Mouse (Mus musculus) CH12.LX (cell line): ENCODE measurements around the gene Mybl2. TPM values are rescaled to one million over a fixed set of nuclear protein-coding genes. Genes with fewer than 3 reads are reported as not detected.

Experiments used
- DNase-seq: peaks from one replicate; pipeline ENCODE4 v3.0.0-alpha.2; 2013; ENCODE audit errors: extremely low read depth
- H3K27ac ChIP-seq: 2 replicates; pipeline ENCODE4 v1.5.1; 2012; ENCODE audit warnings: low read depth, mild to moderate bottlenecking, control low read depth, moderate library complexity; ENCODE audit not compliant: insufficient read depth
- H3K27me3 ChIP-seq: replicated peaks from 2 replicates; pipeline ENCODE3; 2012; ENCODE audit warnings: inconsistent platforms
- H3K36me3 ChIP-seq, 2 experiments: replicated peaks in 1 of 2; 2 replicates each; pipeline versions ENCODE3 to v1.6.1; 2012; ENCODE audit warnings: inconsistent platforms in 1 of 2, low read length in 1 of 2, mild to moderate bottlenecking in 1 of 2, mixed read lengths in 1 of 2, moderate library complexity in 1 of 2; ENCODE audit not compliant: control insufficient read depth in 1 of 2, insufficient read depth in 1 of 2
- H3K4me1 ChIP-seq, 2 experiments: 2 replicates each; pipeline ENCODE4 v1.6.1; 2012; ENCODE audit warnings: inconsistent platforms in 1 of 2, moderate library complexity in 1 of 2; ENCODE audit not compliant: insufficient read depth in 2 of 2, control insufficient read depth in 1 of 2
- H3K4me2 ChIP-seq: 2 replicates; pipeline ENCODE4 v1.6.1; 2012; ENCODE audit warnings: low read depth, mild to moderate bottlenecking, control low read depth; ENCODE audit not compliant: poor library complexity, insufficient read depth, severe bottlenecking
- H3K4me3 ChIP-seq, 3 experiments: fragments of 150-350 bp in 1 of 3; sonication (generic) in 1 of 3; replicated peaks in 1 of 3; 2 replicates each; pipeline versions ENCODE3 to v1.5.1; 2011 to 2012; ENCODE audit warnings: low read depth in 2 of 3, low read length in 2 of 3, mild to moderate bottlenecking in 2 of 3, moderate library complexity in 2 of 3, control low read depth in 1 of 3, improper control_type of control experiment in 1 of 3, inconsistent platforms in 1 of 3, mixed read lengths in 1 of 3; ENCODE audit not compliant: poor library complexity in 1 of 3
- H3K79me2 ChIP-seq: replicated peaks from 2 replicates; pipeline ENCODE4 v1.6.1; 2012; ENCODE audit warnings: mild to moderate bottlenecking, moderate library complexity; ENCODE audit not compliant: control insufficient read depth, poor library complexity, insufficient read depth, severe bottlenecking; ENCODE audit errors: extremely low read depth
- H3K9ac ChIP-seq: 2 replicates; pipeline ENCODE4 v1.6.1; 2012; ENCODE audit warnings: low read depth, mild to moderate bottlenecking, control low read depth, moderate library complexity; ENCODE audit not compliant: insufficient read depth
- H3K9me3 ChIP-seq: replicated peaks from 2 replicates; pipeline ENCODE3; 2012; ENCODE audit warnings: low read length, inconsistent platforms, mixed read lengths
- CHD1 ChIP-seq: IDR thresholded peaks from 2 replicates; pipeline ENCODE4 v1.6.1; 2012; ENCODE audit warnings: low read depth, low read length, improper control_type of control experiment, inconsistent platforms
- EP300 ChIP-seq: IDR thresholded peaks from 2 replicates; pipeline ENCODE4 v1.6.1; 2011; ENCODE audit warnings: low read length, improper control_type of control experiment
- ETS1 ChIP-seq: conservative IDR thresholded peaks from 2 replicates; pipeline ENCODE4 v1.6.1; 2012; ENCODE audit warnings: low read depth, mild to moderate bottlenecking, inconsistent platforms, low read length, improper control_type of control experiment, moderate library complexity
- JUN ChIP-seq: IDR thresholded peaks from 2 replicates; pipeline ENCODE4 v1.6.1; 2011; ENCODE audit warnings: low read depth, mild to moderate bottlenecking, low read length, improper control_type of control experiment, moderate library complexity; ENCODE audit not compliant: insufficient read depth
- JUND ChIP-seq: conservative IDR thresholded peaks from 2 replicates; pipeline ENCODE4 v1.6.1; 2011; ENCODE audit warnings: low read depth, low read length, improper control_type of control experiment
- MAX ChIP-seq: IDR thresholded peaks from 2 replicates; pipeline ENCODE4 v1.6.1; 2011; ENCODE audit warnings: low read length, improper control_type of control experiment
- MEF2A ChIP-seq: IDR thresholded peaks from 2 replicates; pipeline ENCODE4 v1.6.1; 2014; ENCODE audit warnings: low read depth, mild to moderate bottlenecking, inconsistent platforms, low read length, improper control_type of control experiment, borderline replicate concordance
- NELFE ChIP-seq: IDR thresholded peaks from 2 replicates; pipeline ENCODE4 v1.6.1; 2011; ENCODE audit warnings: low read depth, low read length, improper control_type of control experiment
- NRF1 ChIP-seq: IDR thresholded peaks from 2 replicates; pipeline ENCODE4 v1.6.1; 2014; ENCODE audit warnings: low read depth, mild to moderate bottlenecking, inconsistent platforms, low read length, improper control_type of control experiment, moderate library complexity
- POLR2A ChIP-seq: IDR thresholded peaks from 2 replicates; pipeline ENCODE4 v1.6.1; 2011; ENCODE audit warnings: low read depth, mild to moderate bottlenecking, improper control_type of control experiment, low read length
- RCOR1 ChIP-seq: conservative IDR thresholded peaks from 2 replicates; pipeline ENCODE4 v1.6.1; 2012; ENCODE audit warnings: low read depth, mild to moderate bottlenecking, inconsistent platforms, low read length, improper control_type of control experiment
- SIN3A ChIP-seq: IDR thresholded peaks from 2 replicates; pipeline ENCODE4 v1.6.1; 2012; ENCODE audit warnings: low read length, improper control_type of control experiment, inconsistent platforms
- SMC3 ChIP-seq: IDR thresholded peaks from 2 replicates; pipeline ENCODE4 v1.6.1; 2011; ENCODE audit warnings: low read depth, low read length, improper control_type of control experiment
- TBP ChIP-seq: conservative IDR thresholded peaks from 2 replicates; pipeline ENCODE4 v1.6.1; 2011; ENCODE audit warnings: low read depth, low read length, improper control_type of control experiment
- TCF12 ChIP-seq: IDR thresholded peaks from 2 replicates; pipeline ENCODE4 v1.6.1; 2014; ENCODE audit warnings: low read depth, mild to moderate bottlenecking, inconsistent platforms, low read length, improper control_type of control experiment
- UBTF ChIP-seq: IDR thresholded peaks from 2 replicates; pipeline ENCODE4 v1.6.1; 2012; ENCODE audit warnings: low read depth, mild to moderate bottlenecking, inconsistent platforms, low read length, improper control_type of control experiment, moderate library complexity
- USF1 ChIP-seq: IDR thresholded peaks from 2 replicates; pipeline ENCODE4 v1.6.1; 2014; ENCODE audit warnings: low read depth, mild to moderate bottlenecking, inconsistent platforms, low read length, improper control_type of control experiment
- ZC3H11A ChIP-seq: IDR thresholded peaks from 2 replicates; pipeline ENCODE4 v1.6.1; 2012; ENCODE audit warnings: low read depth, mild to moderate bottlenecking, inconsistent platforms, low read length, improper control_type of control experiment
- ZKSCAN1 ChIP-seq: IDR thresholded peaks from 2 replicates; pipeline ENCODE4 v1.6.1; 2012; ENCODE audit warnings: low read depth, inconsistent platforms, low read length, improper control_type of control experiment, borderline replicate concordance
- dilution Hi-C: fragments of 300-500 bp; cut with MboI; formaldehyde crosslinking; loops from 2 replicates; pipeline ENCODE4 v1.14.3; 2020; ENCODE audit warnings: low sequenced_read_pairs; ENCODE audit not compliant: extremely low pct_unique_long_range_greater_than_20kb, extremely low pct_ligation_motif_present
- in situ Hi-C: fragments of 300-500 bp; cut with MboI; formaldehyde crosslinking; loops from 3 replicates; pipeline ENCODE4 v1.14.3; 2019; ENCODE audit warnings: low sequenced_read_pairs, low pct_ligation_motif_present, low pct_unique_long_range_greater_than_20kb, mixed read lengths
- polyA plus RNA-seq: library from polyadenylated mRNA; unstranded; fragments of >175 nt; gene quantifications from 2 replicates; pipeline ENCODE4 v1.2.1, GENCODE M21; 2012; ENCODE audit warnings: low read depth; ENCODE audit not compliant: insufficient read length
- total RNA-seq, 2 experiments: library from RNA; depleted of rRNA; stranded (reverse); fragments of 300-350 nt in 1 of 2; fragments of >200 nt in 1 of 2; gene quantifications; 2 replicates each; pipeline ENCODE4 v1.2.3; 2012 to 2014

Gene Mybl2
- total and polyA plus RNA-seq, 3 experiments: 36.0 to 131 (median 38.4) TPM

DNA sequence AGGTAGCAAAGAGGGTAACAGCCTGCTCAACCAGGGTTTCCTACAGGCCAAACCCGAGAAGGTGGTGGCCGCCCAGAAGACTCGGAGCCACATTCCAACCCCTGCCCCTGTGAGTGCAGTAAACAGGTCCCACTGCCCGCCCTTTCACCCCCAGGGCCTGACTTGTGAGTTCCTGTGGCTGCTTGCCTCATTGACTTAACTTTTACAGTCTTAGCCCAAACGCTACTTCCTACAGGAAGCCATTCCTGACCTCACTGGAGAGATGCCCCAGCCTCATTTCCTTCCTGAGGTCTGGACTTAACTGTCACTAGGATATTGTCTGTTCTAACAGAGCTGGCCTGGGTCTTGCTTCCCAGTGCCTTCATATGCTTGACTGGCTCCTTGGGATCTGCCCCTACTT lies 28.1 kb downstream of the Mybl2 start:
- Histone ChIP-seq H3K9ac (no peak overlapping the region), H3K79me2 (no peaks in the 10 kb centered on the region), H3K4me3 (no peak overlapping the region), H3K9me3 (no peaks in the 10 kb centered on the region), H3K4me1 (peaks cover 6 to 13% of the 10 kb centered on the region in 2 experiments), H3K4me2 (no peak overlapping the region), H3K36me3 (peaks cover 42 to 70% of the 10 kb centered on the region in 2 experiments), H3K27me3 (no peaks in the 10 kb centered on the region), H3K27ac (no peak overlapping the region)
- no peak for DNase-seq
- TF ChIP-seq TBP: no peak
- TF ChIP-seq NELFE: no peak
- TF ChIP-seq POLR2A: no peak
- TF ChIP-seq JUN: no peak
- TF ChIP-seq USF1: no peak
- in situ Hi-C loops (no loop called here), dilution Hi-C loops (no loop called here)

DNA sequence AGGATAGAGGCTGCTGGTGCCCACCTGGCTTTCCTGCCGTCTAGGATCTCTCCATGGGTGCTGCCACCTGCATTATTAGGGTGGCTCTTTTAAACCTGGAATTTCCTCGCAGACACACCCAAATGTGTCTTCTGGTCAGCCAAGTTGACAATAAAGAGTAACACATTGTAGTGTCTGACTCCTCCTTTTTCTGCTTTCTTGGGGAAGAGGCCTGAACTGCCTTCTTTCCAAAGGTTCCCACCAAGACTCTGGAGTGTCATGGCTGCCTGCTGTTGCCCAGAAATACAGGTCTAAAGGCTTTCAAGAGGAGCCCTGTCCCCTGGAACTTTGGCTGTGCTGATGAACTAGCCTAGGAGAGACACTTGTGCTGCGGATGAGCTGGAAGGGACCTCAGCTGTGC lies 30.0 kb downstream of the Mybl2 start:
- peaks cover 29 to 54% of the 10 kb centered on the region in 2 experiments for H3K36me3 ChIP-seq
- dilution Hi-C loops (no loop called here), in situ Hi-C loops (no loop called here)
- peaks cover 6 to 13% of the 10 kb centered on the region in 2 experiments for H3K4me1 ChIP-seq
- H3K79me2 ChIP-seq: no peaks in the 10 kb centered on the region
- no peaks in the 10 kb centered on the region for H3K27me3 ChIP-seq
- no peak overlapping the region for H3K27ac ChIP-seq
- H3K4me3 ChIP-seq: no peak overlapping the region
- H3K9me3 ChIP-seq: no peaks in the 10 kb centered on the region
- TF ChIP-seq SMC3: no peak
- no peak for TF ChIP-seq UBTF
- TF ChIP-seq ETS1: no peak
- TF ChIP-seq EP300: no peak
- no peak for TF ChIP-seq POLR2A
- no peak for TF ChIP-seq JUN
- no peak for TF ChIP-seq NELFE
- H3K4me2 ChIP-seq: no peak overlapping the region
- no peak for DNase-seq
- no peak overlapping the region for H3K9ac ChIP-seq

GRCm38 (mm10) chr2:163085047-163085446 lies 30.6 kb downstream of the Mybl2 start:
- Histone ChIP-seq H3K4me2 (no peak overlapping the region), H3K27ac (no peak overlapping the region), H3K9ac (no peak overlapping the region), H3K9me3 (no peaks in the 10 kb centered on the region), H3K36me3 (peaks cover 24 to 48% of the 10 kb centered on the region in 2 experiments), H3K4me3 (no peak overlapping the region), H3K79me2 (no peaks in the 10 kb centered on the region), H3K27me3 (no peaks in the 10 kb centered on the region), H3K4me1 (peaks cover 6 to 13% of the 10 kb centered on the region in 2 experiments)
- dilution Hi-C loops: no loop called here
- in situ Hi-C loops: no loop called here
- DNase-seq: no peak
- no peak for TF ChIP-seq MEF2A
- TF ChIP-seq SIN3A: no peak
- TF ChIP-seq MAX: no peak
- no peak for TF ChIP-seq NELFE
- no peak for TF ChIP-seq ZC3H11A
- TF ChIP-seq EP300: no peak
- TF ChIP-seq RCOR1: no peak
- no peak for TF ChIP-seq CHD1
- no peak for TF ChIP-seq NRF1
- TF ChIP-seq ZKSCAN1: no peak
- TF ChIP-seq TCF12: no peak
- TF ChIP-seq UBTF: no peak
- no peak for TF ChIP-seq JUND
